Mouse (Mus musculus) brown adipose tissue, adult 24 weeks (tissue): Measurements from ENCODE around the gene Tnik. TPM values are rescaled to one million over a fixed set of nuclear protein-coding genes. Genes with fewer than 3 reads are reported as not detected.

ENCODE experiments used
- H3K27ac ChIP-seq: fragments of 200-500 bp; replicated peaks from 2 replicates; pipeline ENCODE4 v1.5.1; 2012; ENCODE audit warnings: low read depth, mild to moderate bottlenecking, low read length
- H3K4me1 ChIP-seq: fragments of 200-500 bp; 2 replicates; pipeline ENCODE4 v1.6.1; 2012; ENCODE audit warnings: low read length, mixed read lengths; ENCODE audit not compliant: control insufficient read depth, insufficient read depth, insufficient read length
- H3K4me3 ChIP-seq: fragments of 200-500 bp; 2 replicates; pipeline ENCODE4 v1.5.1; 2012; ENCODE audit warnings: low read depth, mild to moderate bottlenecking, low read length, moderate library complexity; ENCODE audit not compliant: insufficient read depth
- polyA plus RNA-seq: library from polyadenylated mRNA; stranded (reverse); fragments of >200 nt; gene quantifications from 2 replicates; pipeline ENCODE4 v1.2.4, GENCODE M21; 2012; ENCODE audit not compliant: missing spikeins, insufficient read depth, insufficient read length

Tnik gene
- polyA plus RNA-seq, 1 experiment: 1.4 TPM

DNA sequence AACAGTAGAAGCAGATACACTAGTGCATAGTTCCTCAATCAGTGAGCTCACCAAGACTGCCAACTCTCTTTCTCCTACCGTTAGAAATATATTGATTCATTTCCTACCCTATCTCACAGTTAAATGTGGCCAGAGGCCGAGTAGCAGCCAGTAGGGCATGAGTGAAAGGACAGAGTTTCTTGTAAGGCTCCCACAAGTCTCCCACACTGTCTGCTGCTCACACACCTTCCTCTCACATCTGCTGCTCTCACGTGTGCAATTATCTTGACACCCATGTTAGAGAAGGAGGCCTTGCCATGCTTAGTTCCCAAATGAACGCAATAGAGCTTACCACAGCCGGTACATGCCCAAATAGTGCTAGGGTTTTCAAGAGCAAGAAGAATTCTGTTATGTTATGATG is 169.3 kb downstream of the Tnik start:
- Histone ChIP-seq H3K4me3 (no peak overlapping the region), H3K27ac (no peak overlapping the region), H3K4me1 (0 out of 2 replicates have a peak, but pooled peaks cover 2% of the 10 kb centered on the region)

DNA sequence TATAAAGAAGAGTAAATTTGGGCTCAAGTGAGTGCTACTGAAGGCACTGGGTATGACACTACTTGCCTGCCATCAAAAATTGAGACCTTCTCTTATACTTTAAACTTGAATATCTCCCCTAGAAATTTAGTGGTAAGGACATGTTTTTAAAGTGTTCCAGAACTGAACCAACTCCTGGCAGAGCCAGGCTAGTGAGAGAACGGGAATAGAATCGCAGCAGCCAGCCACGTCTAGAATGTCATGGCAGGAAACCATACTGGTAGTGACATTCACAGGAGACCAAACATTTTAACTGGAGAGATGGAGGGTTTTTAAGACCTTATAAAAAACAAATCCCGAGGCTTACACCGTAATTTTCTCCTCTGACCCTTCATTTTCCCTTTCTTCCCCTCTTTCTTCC is 172.5 kb downstream of the Tnik start:
- H3K4me3 ChIP-seq: no peak overlapping the region
- no peak overlapping the region for H3K27ac ChIP-seq
- 0 out of 2 replicates have a peak, but pooled peaks cover 2% of the 10 kb centered on the region for H3K4me1 ChIP-seq

DNA sequence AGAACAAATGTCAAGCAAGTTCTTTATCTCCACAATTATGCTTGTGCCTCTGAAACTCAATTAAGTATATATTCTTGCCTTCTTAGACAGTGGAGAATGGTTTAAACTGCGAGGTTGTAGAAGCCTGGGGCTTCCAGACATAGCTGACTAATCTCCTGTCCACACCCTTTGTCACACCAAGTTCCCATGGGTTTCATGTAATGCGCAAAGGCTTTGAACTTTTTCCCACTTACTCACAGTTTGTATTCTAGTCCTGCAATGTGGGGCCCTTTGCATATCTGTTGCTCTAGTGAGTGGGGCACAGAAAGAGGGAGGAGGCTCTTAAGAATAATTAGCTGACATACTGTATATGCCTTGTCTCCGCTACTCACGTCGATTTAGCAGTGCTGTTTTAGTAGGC is 174.4 kb downstream of the Tnik start:
- Histone ChIP-seq H3K4me3 (no peak overlapping the region), H3K4me1 (no peaks in the 10 kb centered on the region), H3K27ac (0 out of 2 replicates have a peak overlapping the region, but pooled peaks have one; percentile 16)

DNA sequence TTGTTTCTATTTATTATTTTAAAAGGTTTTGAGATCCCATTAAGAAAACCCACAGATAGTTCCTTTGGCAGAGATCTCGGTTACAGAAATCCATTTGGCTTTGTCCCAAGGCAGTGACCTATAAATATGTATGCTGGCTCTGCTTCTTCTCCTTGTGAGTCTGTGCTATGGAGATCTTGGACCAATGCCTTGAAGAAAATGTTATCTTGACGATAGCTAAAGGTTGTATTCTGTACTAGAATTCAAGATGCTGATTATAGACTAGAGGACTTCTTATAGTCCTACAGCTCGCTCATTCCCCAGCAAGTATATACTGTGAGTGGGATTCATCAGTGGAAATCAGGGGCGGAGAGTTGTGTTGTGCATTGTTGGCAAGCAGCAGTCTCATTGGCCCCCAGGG is 178.5 kb downstream of the Tnik start:
- no peak overlapping the region for H3K4me3 ChIP-seq
- no peak overlapping the region for H3K27ac ChIP-seq
- H3K4me1 ChIP-seq: no peaks in the 10 kb centered on the region

DNA sequence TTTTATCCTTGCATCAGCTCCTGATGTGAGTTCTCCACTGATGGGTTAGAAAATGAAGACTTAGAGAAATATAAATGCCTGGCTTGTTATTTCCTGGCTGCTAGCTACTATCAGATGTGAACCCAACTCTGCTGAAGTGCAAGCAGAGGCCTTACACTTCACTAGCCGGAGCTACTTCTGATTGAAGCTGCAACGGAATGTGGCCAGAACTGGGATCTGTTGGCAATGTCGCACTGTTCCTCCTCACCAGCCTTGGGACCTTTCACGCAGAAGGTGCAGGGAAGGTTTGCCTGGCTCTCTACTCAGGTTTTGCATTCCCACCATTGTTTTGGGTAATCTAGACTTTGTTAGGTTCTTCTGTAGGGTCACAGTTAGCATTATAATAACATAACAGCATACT is 179.1 kb downstream of the Tnik start:
- no peak overlapping the region for H3K27ac ChIP-seq

DNA sequence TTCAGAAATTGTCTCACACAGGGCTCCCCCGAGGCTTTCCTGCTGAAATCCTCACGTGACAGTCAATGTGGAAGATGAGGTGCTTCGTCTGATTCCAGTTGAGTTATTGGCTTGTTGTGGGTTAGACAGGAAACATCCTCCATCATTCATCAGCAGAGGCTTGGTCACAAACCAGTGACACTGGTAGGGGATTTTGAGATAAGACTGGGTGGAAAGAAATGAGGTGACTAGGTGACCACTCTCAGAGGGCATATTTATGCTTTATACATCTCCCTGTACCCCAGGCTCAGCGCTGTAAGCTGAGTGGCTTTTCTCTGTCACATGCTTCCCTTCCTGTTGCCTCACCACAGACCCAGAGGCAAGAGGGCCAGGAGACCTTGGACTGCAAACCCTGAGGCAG is 184.9 kb downstream of the Tnik start:
- Histone ChIP-seq H3K27ac (no peak overlapping the region), H3K4me3 (no peak overlapping the region), H3K4me1 (no peaks in the 10 kb centered on the region)

More for the DNA sequence above, 179.1 kb downstream of the Tnik start:
- Histone ChIP-seq H3K4me3 (no peak overlapping the region), H3K4me1 (no peaks in the 10 kb centered on the region)

DNA sequence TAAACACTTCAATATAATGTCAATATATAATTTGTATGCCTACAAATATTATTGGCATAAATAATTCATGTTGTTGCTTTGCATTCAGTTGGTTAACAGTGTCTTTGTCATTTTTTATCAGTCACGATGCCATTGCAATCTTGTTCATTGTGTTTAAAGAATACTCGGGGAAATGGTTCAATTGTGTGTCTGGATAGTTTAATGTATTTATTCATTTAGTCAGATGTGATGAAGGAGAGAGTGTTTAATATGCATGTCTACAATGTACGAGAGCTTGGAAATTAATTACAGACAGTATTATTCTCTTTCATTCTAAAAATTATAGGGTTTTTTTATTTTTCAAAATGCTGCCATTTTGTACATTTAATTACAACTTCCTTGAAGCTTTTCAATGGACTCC is 190.4 kb downstream of the Tnik start:
- H3K4me3 ChIP-seq: no peak overlapping the region
- H3K27ac ChIP-seq: no peak overlapping the region
- no peaks in the 10 kb centered on the region for H3K4me1 ChIP-seq

DNA sequence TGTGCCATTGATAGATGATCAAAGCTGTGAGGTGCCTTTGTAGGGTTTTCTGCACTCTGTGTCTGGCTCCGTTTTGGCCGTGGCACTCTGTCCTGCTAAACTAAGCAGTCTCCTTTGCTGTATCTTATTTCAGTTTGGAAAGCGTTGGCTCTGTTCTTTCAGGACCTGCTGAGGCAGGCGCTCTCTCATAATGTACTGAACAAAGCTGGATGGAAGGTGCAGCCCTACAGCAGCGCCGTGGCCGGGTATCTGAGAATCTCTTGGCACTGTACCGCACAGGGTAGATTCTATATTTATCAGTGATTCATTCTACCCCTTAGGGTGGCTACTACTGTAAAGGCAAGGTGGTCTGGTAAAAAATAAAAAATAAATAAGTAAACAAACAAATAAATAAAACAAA is 193.8 kb downstream of the Tnik start:
- Histone ChIP-seq H3K27ac (no peak overlapping the region), H3K4me3 (no peak overlapping the region), H3K4me1 (no peaks in the 10 kb centered on the region)

DNA sequence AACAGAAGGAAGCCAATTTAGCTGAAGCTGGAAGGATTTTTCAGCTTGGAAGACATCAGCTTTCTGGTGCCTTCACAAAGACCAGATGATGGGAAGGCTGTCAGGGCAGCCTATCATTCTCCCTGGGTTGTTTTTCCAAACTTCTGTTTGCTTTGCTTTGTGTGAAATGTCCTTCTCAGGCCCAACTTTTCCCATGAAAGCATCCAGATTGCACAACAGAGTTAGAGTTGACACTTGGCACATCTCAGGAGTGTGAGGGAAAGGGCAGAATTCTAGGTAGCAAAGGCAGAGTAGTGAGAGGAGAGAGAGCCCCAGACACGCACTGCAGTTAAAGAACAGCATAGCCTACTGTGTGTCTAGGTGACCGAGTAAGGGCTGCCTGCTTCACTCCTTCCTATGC is 194.5 kb downstream of the Tnik start:
- Histone ChIP-seq H3K4me3 (no peak overlapping the region), H3K27ac (no peak overlapping the region)

DNA sequence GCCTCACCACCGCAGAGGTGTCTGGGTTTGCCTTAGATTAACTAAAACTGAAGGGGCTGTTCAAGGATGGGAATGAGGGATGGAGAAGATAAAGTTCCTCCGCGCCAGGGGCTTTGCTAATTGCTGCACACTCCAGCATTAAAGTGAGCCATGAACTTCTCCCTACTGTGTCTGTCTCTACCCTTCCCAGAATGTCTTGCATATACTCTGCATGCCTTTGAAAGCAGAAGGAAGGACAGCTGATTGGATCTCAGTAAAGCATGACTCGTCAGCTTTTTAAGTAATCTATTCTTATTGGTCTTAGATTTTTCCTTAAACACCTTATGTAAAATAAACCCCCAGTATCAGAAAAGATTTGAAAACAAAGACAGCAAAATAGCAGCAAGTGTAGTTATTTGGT is 203.7 kb downstream of the Tnik start:
- Histone ChIP-seq H3K27ac (no peak overlapping the region), H3K4me1 (no peaks in the 10 kb centered on the region), H3K4me3 (no peak overlapping the region)

More for the DNA sequence above, 194.5 kb downstream of the Tnik start:
- no peaks in the 10 kb centered on the region for H3K4me1 ChIP-seq

DNA sequence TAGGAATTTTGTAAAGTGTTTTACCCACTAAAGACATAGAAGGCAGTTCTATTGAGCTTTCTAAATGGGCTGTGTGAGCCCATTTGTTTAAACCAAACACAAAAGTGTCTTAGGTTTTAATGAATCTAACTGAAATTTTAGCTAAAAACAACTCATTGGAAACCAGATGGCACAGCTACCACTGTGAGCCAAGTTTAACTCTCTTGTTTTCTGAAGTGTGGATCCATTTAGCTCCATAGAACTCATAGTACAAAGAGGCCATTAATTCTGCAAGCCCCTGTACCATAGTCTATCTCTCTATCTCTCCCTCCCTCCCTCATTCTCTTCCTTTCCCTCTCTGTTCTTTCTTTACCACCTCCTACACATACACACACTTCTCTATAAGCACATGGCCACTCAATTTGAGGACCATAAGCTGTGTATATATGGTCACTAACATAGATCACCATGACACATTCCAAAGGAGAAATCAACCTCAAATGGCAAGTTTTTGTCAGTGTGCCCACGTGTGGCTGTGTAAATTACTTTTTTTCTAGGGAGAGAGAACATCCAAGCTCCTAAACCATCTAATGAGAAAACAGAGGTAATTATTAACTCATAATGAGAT is 204.2 kb downstream of the Tnik start:
- H3K27ac ChIP-seq: no peak overlapping the region
- no peak overlapping the region for H3K4me3 ChIP-seq
- H3K4me1 ChIP-seq: no peaks in the 10 kb centered on the region

DNA sequence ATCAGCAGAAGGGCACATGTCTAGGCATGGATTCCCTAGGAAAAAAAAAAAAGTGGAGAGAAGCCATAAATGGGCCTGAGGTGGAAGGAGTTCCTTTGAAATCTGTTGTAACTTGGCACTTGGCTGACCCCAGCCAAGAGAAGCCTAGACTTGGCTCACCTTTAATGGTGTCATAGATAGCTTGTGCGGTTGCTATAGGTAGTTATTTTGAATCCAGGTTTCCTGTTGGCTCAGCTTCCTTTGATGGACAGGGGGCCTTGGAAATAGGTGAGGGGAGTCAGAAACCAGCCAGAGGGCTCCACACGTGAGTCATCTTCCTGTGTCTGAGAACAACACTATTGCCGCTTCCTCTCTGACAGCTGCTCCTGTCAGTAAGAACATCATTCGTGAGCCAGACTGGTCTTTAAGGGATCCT is 204.9 kb downstream of the Tnik start:
- no peak overlapping the region for H3K4me3 ChIP-seq
- no peak overlapping the region for H3K27ac ChIP-seq
- no peaks in the 10 kb centered on the region for H3K4me1 ChIP-seq

DNA sequence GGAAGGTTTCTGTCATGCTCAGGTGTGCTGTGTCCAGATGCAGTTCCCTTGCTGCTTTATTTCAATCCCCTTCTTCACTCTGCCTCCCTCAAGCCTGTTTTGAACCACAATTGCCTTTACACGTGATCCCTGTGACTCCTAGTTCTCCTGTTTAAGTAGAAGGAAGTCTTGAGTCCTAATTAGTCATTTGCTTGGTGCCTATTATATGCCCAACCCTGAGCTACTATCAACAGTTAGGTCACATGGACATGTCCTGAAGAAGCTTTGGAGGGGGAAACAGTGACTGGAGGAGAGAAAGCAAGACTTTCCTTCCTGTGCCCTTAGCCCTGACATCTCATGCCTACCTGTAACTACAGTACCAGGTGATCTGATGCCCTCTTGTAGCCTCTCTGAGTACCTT is 210.4 kb downstream of the Tnik start:
- Histone ChIP-seq H3K4me1 (no peaks in the 10 kb centered on the region), H3K27ac (no peak overlapping the region), H3K4me3 (no peak overlapping the region)

DNA sequence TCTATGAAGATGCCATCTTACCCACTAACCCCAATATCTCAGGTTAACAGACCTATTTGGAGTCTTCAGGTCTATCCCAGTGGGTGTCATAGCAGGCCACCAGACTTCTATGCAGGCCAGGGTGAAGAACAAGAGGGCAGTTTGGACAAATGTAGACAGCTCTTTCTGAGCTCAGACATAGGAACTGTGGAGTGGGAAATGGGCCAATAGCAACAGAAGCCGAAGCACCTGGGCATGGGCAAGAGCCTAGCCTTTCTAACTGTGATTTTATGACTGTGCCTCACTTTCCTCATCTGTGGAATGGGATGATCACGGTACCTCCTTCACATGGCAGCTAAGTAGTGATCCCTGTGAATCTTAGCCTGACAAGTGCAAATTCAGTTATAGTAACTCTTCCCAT is 214.4 kb downstream of the Tnik start:
- no peak overlapping the region for H3K4me3 ChIP-seq
- no peaks in the 10 kb centered on the region for H3K4me1 ChIP-seq
- no peak overlapping the region for H3K27ac ChIP-seq

DNA sequence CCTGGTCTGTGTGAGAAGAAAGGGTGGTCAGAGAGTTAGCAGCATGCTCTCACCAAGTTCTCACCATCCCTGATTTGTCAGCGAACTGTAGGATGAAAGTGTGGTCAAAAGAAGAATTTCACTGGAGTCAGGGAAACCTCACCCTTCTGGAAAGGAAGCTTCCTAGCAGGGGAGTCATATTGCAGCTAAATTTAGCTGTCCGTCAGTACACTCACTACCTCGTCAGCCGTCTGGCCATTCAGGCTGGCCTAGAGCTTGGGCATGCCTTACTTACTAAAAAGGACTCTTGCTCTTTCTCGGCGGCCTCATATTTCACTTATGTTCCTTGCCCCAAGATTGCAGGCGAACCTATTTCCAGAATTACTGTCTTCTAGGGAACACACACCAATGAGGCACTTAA is 222.7 kb downstream of the Tnik start:
- Histone ChIP-seq H3K27ac (no peak overlapping the region), H3K4me3 (no peak overlapping the region), H3K4me1 (no peaks in the 10 kb centered on the region)

DNA sequence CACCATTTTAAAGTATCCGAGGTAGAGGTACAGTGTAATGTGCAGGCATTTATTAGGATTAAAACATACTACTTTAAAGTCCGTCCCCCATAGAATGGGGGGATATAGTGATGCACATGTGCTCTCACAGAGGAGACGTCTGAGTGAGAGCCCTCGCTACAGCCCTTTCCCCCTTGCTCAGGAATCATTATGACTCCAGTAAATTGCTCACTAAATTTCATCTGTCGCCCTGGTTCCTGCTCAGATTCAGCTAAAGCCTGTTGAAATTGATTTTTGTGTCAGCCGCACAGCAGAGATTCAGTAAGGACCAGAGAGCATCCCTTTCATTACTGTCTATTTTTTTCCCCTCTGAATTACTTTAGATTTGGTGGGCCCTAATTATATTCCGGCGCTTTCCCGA is 224.4 kb downstream of the Tnik start:
- no peak overlapping the region for H3K27ac ChIP-seq
- H3K4me3 ChIP-seq: no peak overlapping the region
- no peaks in the 10 kb centered on the region; the same call in 1 of the 2 replicates for H3K4me1 ChIP-seq
